Mouse (Mus musculus): ENCODE data around the gene C530025M09Rik. TPM values are rescaled to one million over a fixed set of nuclear protein-coding genes. Genes with fewer than 3 reads are reported as not detected.

Gene C530025M09Rik
- polyA plus RNA-seq, 1 experiment from 2014 or later: not detected

DNA sequence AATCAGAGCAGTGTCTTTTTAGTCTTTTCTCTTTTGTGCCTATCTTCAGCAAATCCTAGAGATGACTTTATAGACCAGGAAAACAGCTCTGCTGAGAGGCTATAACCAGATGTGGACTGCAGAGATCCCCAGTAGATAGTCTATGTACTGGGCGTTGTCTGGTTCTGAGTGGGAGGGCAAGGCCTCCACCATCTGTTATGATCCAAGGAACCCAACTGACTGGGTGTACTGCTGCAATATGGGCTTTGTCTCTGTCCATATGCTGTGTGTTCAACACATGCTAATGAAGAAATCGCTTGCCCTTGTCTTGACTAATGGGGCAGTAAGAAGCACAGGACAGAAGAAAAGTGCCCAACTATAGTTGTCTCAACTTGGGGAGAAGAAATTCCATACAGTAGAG lies 25.8 kb downstream of the C530025M09Rik start:
- 84% methylated on average over 2 of the region's 2 CpGs for WGBS
- ATAC-seq (ENCODE audit: low FRiP score, low TSS enrichment): no peak
- Histone ChIP-seq H3K4me3 (ENCODE audit: low read length) (no peak overlapping the region), H3K36me3 (ENCODE audit: insufficient read depth, low read length) (no peaks in the 10 kb centered on the region), H3K4me2 (replicated peaks; ENCODE audit: low read depth, low read length) (no peak overlapping the region), H3K9ac (replicated peaks; ENCODE audit: low read length) (no peak overlapping the region), H3K4me1 (ENCODE audit: insufficient read depth, low read length) (no peaks in the 10 kb centered on the region), H3K27me3 (ENCODE audit: insufficient read depth, low read length) (no peaks in the 10 kb centered on the region), H3K27ac (ENCODE audit: low read length) (no peak overlapping the region), H3K9me3 (ENCODE audit: low read length) (no peaks in the 10 kb centered on the region)

DNA sequence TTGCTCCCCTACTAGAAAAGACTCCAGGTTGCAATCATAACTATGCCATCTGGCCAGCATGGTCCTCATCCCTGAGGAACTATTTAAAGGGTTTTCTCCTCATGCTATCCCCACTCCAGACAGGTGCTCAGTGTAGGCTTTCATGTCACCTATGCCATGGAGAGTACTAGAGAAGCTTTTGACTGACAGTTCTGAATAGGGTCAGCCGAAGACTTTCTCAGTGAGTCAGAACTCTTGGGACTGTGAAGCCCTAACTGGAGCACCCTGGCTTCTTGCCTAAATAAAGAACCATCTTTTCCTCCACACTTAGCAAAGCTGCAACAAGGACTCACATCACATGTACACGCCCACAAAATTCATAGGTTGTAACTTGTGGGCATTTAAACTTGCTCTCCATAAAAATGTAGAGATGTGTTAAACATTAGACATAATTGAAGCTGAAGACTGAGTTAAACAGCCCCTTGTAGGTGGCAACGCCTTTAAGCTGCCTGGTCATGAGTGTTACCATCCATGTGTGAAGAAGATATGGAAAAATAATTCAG lies 26.3 kb downstream of the C530025M09Rik start:
- no peaks in the 10 kb centered on the region for H3K4me1 ChIP-seq (ENCODE audit: insufficient read depth, low read length)
- no peaks in the 10 kb centered on the region for H3K9me3 ChIP-seq (ENCODE audit: low read length)
- WGBS: 81% methylated on average over 3 of the region's 3 CpGs
- H3K4me3 ChIP-seq (ENCODE audit: low read length): no peak overlapping the region
- no peak for ATAC-seq (ENCODE audit: low FRiP score, low TSS enrichment)
- H3K4me2 ChIP-seq (replicated peaks; ENCODE audit: low read depth, low read length): no peak overlapping the region
- H3K9ac ChIP-seq (replicated peaks; ENCODE audit: low read length): no peak overlapping the region
- no peak overlapping the region for H3K27ac ChIP-seq (ENCODE audit: low read length)
- H3K36me3 ChIP-seq (ENCODE audit: insufficient read depth, low read length): no peaks in the 10 kb centered on the region
- no peaks in the 10 kb centered on the region for H3K27me3 ChIP-seq (ENCODE audit: insufficient read depth, low read length)

DNA sequence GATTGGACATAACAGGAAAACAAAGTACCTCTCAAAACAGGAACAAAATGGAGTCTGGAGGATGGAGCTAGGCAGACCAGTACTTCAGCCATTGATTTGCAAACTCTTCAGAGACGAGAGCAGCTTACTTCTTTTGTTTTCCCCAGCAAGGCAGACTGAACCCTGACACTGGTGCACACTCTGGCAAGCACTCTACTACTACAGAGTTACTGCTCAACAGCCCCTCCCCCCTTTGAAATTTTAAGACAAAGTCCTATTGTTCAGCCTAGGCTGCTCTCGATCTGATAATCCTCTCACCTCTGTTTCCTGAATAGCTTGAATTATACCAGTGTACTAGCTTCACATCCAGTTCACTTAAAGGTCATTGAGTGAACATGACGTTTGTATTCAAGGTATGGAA lies 32.4 kb downstream of the C530025M09Rik start:
- H3K4me3 ChIP-seq (ENCODE audit: low read length): no peak overlapping the region
- H3K27ac ChIP-seq (ENCODE audit: low read length): no peak overlapping the region
- H3K4me2 ChIP-seq (replicated peaks; ENCODE audit: low read depth, low read length): no peak overlapping the region
- no peaks in the 10 kb centered on the region for H3K4me1 ChIP-seq (ENCODE audit: insufficient read depth, low read length)
- H3K9ac ChIP-seq (replicated peaks; ENCODE audit: low read length): no peak overlapping the region
- H3K36me3 ChIP-seq (ENCODE audit: insufficient read depth, low read length): no peaks in the 10 kb centered on the region
- 17% methylated on average over 3 of the region's 3 CpGs for WGBS
- ATAC-seq (ENCODE audit: low FRiP score, low TSS enrichment): peak; percentile 65; the same call in 1 of the 2 replicates
- H3K9me3 ChIP-seq (ENCODE audit: low read length): no peaks in the 10 kb centered on the region
- H3K27me3 ChIP-seq (ENCODE audit: insufficient read depth, low read length): no peaks in the 10 kb centered on the region

Other genes with a start within 250 kb of the C530025M09Rik start
- gene Syndig1, start 2.0 kb downstream of the C530025M09Rik start, polyA plus RNA-seq (2015; fragmentation: Nextera tagmentation; extraction: Ambion mirVana): 5.2 and 6.1 TPM in 2 replicates

Data from kidney, embryonic 16.5 days (tissue).